Mouse (Mus musculus) ES-CJ7 (cell line): Measurements from ENCODE around the gene Dalrd3.
A peak's percentile ranks its signal among the peaks of the same experiment; 100 is the strongest.
"Not testable (repeated sequence)": the region's sequence is repeated elsewhere in the genome, so short reads cannot be mapped to it uniquely, and the experiment has no call there.

ENCODE experiments used
- DNase-seq: peaks from one replicate; pipeline ENCODE4 v3.0.0; 2011; ENCODE audit warnings: low read depth, low spot score

Gene Dalrd3

DNA sequence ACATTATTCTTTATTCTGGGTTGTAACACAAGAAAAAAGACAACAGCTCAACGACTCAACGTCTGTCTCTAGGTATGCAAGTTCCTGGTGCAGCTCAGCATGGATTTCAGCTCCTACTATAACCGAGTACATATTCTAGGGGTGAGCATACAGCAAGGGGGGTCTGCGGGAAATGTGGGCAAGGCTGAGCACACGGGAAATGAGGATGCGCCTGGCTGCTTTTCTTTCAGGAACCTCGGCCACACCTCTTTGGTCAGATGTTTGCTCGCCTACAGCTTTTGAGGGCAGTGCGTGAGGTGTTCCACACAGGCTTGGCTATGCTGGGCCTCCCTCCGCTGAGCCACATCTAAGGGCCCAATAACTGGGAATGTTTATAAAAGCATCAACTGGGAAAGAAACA lies 2.6 kb downstream of the Dalrd3 start:
- DNase-seq: no peak

DNA sequence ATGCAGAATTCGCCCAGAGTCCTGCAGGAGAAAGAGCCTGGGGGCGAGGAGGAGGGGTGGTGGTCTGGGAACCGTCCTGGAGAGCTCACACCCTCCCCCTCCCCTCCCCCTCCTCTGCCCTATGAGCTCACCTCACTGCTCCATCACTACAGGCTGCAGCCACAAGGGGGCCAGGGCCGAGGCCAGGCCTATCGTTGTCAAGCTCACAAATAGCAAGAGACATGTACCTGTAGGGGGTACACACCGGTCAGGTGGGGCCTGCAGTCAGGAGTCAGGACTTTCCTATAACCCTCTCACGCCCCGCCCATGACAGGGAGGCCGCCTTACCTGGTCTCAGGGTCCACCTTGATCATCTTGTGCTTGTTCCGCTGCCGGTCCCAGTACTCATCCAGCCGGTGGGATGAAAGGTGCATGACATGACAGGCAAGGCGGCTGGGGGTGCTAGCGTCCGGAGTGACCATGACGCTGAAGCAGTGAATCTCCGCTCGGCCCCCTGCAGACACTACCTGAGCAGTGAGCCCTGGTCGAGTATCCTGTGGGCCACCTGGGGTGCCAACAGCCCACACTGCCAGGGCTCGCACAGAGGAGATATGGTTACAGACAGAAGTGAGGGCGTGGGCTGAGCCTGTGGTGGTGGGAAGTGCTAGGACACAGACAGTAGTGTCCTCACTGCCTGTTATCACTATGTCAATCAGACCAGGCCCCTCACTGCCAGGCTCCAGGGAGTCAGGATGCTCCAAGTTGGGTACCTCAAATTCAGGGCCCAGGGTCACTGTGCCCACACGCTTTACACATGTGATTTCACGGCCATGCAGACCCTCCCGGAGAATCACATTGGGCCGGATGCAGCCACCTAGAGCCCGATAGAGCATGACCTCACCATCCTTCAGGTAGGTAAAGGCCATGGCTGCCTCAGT lies 4.3 kb downstream of the Dalrd3 start:
- DNase-seq: peak; percentile 90

DNA sequence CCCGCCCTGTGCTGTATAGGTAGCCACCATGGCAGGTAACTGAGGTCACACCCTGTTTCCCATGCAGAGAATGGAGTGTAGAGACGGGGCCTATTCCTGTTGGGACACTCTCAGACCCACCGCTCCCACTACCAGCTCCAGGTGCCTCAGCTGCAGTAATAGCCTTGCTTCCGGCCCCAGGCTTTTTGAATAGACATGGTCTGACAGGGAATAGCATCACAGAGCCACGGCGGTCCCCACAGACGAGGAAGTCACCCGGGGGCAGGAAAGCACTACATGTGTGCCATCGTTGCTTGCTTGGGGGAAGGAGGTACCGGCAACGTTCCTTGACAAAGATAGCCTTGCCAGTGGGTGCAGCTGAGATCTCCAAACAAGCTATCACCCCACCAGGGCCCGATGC lies 5.2 kb downstream of the Dalrd3 start:
- DNase-seq: no peak

DNA sequence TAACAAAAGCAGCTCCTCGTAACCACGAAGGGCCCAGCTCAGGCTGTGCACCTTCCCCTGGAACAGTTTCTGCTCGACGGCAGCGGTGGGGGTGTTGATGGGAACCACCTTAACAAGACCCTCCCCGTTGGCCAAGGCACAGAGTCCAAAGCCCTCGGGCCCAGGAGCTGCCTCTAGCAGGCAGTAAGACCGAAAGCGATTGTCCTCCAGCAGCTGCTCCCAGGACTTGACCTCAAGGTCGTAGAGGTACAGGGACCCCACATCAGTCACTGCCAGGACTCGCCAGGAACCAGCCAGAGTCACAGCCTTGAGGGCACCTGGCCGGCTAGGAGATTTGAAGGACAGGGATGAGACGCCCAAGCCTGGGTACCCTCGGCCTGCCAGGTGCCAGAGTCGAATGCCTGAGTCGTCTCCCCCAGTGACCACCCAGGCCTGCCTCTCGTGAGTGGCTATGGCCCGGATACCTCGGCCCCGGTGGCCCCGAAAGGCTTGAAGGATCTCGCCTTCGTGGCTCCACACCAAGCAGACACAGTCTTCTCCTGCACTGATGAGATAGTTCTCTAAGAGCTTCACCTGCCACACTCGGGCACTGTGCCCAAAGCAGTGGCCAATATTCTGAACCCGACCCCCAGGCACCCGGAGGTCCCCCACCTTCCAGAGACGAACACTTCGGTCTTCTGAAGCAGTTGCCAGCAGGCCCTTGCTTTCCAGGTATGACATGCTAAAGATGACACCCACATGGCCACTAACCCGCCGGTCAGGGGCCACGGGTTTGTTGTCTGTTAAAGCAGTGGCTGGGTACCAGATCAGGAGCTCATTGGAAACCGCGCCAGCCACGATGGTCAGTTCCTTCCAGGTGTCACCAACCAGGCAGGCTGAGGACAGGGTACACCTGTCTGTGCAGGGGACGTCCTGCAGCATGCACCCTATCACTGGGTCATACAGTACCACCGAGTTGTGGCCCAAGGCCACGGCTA lies 5.9 kb downstream of the Dalrd3 start:
- DNase-seq: no peak

DNA sequence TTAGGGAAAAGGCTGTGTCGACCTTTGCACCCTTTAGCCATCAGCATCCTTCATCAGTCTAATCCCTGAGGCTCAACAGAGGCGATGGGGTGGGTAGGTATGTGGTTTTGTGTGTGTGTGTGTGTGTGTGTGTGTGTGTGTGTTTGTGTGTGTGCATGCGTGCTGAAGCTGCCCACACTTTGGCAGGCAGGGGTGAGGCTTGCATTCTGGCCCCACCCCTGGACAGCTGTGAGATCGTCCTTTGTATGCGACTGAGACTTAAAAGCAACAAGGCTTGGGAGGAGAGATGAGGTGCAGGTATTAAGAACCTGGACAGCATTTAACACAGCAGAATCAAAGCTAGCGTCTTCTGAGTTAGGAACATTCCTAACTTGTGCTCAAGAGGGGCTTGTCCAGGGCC lies 7.3 kb downstream of the Dalrd3 start:
- no peak for DNase-seq

DNA sequence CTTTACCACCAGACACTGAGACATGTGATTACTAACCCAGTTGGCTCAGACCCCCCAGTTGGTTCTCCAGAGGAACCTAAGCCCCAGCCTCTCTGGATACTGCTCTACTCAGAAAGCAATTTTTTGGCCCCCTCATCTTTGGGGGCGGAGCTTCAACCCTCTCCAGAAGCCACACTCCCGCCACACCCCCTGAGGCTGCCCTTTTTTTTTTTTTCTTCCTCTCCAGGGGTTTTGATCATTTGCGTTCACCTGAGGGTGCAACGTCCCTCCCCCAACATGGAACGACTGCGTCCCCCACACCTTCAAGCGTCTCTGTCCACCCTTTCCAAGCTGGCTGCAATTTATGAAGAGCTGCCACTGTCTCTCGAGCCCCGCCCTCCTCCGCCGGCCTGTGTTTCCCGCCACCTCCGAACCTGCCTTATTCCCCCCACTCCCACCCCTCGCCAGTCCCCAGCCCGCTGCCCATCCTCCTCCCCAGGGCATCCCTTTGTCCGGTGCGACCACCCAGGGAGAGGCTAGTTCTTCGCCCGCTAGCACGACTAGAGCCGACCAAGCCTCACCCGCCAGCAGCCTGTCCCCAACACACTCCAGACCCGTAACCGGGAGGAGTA lies 8.4 kb downstream of the Dalrd3 start:
- DNase-seq: no peak

DNA sequence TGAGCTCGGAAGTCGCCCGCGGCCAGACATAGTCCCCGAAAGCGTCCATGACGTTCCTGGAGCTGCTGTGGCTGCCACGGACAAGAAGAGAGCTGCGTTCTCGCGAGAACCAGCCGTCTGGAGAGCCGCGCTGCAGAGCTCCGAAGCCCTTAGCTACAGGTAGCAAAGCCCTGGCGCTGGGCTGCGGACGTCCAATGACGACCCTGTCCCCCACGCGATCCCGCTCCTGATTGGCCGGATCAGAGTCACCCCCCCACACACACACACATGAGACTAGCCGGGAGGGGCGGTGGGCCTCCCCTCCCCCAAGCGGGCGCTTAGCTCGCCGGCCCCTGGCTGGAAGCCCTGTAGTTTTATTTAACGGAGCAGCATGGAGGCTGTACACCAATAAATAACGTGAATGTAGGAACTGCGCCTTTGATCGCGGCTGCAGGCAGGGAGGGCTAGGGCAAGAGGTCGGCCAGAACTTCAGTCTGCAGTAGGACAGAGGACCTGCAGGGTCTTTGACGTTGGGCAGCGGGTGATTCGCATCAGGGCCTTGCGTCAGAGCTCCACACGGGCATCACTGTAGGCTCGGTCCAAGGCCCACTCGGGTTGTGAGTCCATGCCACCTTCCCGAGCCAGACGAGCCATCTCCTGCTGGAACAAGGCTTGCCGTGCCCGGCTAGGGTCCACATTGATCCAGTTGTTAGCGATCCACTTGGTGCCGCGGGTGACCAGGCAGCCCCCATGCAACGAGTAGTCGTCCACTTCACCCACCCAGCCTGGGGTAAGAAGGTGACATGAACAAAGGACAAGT lies 9.1 kb downstream of the Dalrd3 start, which contains the start of gene Wdr6:
Wdr6 (minus strand) TSS at position 195 of the 799 bp plus-strand sequence.
- DNase-seq: peak; percentile 98

DNA sequence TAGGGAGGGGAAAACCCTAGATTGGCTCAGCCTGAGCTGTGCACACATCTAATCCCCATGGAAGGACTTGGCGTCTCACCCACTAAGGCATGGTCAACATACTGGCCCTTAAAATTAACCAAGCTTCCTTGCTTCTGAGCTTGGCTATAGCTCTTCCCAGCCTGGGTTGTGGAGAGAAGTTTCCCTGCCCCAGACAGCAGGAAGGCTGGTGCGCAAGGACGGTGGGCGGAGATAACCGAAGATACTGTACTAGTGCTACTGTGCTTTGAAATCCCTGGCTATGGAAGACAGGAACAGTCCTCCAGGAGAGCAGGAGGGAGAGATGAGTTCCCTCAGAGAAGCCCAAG lies 9.6 kb downstream of the Dalrd3 start:
- no peak for DNase-seq

DNA sequence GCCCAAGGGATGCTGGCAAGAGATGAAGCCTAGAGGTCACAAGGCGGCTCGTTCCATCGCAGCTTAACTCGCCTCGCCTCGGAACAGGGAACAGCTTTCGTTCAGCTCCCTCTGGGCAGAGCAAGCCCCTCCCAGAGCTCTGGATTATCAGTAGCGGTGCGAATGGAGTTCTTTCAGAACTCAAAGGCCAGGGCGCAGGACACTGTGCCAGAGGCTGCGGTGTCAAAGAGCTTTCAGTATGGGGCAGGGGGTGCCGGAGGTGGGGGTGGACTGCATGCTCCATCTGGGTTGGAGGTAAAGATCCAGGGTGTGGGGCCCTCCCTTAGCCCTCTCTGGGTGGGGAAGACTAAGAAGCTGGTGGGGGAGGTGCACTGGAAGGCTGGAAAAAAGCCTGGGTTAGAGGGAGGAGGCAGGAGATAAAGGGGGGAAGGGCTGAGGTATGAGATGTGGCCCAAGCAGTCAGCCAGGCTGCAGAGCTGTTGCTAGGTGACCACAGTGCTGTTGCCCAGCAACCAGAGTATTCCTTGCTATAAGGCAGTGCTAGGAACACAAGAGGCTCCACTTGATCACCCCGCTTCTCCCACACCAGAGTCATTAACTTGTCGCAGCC lies 18.0 kb downstream of the Dalrd3 start:
- DNase-seq: peak; percentile 99

DNA sequence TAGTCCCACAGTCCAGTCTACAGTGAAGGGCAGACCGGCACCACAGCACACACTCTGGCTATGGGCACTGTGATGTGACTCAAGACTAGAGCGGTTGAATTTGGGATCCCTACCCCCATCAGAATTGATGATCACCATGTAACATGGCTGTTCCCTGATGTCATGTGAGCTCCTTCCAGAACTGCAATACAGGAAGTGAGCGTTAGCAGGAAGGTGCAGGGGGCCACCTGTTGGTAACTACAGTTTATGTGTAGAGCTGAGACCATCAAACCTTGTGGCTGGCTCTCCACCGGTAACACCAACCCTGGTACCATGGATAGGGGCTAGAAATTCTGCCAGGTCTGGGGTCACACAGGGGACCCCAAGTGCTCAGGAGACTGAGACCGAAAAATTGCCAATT lies 19.5 kb downstream of the Dalrd3 start:
- DNase-seq: peak; percentile 71

DNA sequence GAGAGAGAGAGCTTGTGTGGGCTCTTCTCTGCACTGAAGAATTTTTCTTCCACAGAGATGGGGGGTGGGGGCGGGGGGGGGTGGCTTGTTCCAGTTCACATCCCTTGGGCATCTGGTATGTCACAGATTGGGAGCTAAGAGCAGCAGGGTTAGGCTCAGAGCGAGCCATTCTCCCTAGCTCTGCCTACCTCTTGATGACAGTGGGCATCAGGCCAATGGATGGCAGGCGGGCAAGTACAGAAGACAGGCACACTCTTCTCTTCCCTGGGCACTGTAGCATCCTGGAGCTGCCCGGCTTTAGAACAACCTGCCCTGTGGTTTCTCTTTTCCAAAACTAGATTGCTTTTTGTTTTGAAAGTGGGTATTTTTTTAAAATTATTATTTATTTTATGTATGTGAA lies 21.8 kb downstream of the Dalrd3 start:
- DNase-seq: no peak

DNA sequence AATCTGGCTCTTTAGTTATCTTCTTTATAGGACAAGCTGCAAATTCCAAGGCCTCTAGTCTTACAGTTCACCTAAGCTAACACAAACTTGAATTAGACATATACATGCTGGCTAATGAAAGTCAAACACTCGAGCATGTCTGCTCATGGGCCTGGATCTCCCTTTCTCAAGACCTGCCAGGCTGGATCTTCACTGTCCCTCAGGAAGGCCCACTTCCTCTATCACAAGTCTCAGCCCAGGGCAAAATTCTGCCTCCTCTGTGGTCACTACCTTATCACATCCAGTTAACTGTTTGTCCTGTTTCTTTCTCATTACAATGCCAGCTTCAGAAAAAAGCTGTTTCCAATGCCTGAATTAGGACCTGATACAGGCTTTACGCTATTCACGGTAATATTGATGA lies 24.7 kb downstream of the Dalrd3 start:
- no peak for DNase-seq

DNA sequence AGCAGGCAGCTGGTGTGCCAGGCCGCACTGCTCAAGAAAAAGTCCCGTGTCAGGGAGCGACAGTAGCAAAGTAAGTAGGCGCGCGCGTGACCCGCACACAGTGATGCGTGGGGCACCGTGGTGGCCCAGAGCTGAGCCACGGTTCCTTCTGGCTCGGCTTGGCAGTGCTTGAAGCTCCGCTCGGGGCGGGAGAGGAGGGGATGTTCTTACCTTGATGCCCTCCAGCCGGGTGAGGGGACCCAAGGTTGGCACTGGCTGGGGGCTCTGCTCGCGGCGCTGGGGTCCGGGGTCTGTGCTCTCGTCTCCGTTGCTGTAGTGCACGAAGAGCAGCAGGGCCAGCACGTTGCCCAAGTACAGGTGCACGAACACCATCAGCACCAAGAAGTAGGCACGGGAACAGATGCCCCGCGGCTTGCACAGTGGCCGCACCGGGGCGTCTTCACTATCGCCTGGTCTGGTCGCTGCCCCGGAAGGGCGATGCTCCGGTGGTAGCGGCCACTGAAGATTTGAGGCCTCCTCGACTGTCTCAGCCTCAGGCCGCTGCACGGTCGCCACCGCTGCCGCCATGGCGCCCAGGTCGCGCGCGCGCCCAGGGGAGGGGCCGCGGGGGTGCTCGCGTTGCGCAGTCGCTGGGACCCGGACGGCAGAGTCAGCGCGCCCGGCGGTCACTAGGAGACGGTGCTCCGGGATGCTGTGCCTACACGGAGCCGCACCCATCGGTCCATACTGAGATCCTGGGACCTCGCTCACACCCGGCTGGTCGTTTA lies 27.5 kb downstream of the Dalrd3 start, which contains the start of gene P4htm:
P4htm (minus strand) TSS at position 670 of the 767 bp plus-strand sequence.
- peak; percentile 58 for DNase-seq

DNA sequence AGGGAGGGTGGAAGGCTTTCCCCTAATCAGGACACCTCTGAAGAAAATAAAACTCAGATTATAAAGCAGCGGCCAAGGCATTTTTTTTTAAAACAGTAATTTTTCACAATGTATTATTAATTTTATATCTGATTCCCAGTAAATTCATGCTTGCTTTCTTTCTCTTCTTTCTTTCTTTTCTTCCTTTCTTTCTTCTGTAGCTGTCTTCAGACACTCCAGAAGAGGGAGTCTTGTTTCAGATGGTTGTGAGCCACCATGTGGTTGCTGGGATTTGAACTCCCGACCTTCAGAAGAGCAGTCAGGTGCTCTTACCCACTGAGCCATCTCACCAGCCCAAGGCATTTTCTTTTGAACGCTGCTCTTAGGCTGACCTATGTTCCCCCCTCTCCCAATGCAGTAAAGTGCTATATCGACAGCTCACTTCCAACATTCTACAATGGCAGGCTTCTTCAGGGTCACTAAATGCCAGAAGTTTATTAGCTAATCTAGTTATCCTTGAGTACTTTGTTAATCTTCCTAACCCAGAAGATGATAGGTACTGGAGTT lies 29.4 kb downstream of the Dalrd3 start:
- no peak for DNase-seq

DNA sequence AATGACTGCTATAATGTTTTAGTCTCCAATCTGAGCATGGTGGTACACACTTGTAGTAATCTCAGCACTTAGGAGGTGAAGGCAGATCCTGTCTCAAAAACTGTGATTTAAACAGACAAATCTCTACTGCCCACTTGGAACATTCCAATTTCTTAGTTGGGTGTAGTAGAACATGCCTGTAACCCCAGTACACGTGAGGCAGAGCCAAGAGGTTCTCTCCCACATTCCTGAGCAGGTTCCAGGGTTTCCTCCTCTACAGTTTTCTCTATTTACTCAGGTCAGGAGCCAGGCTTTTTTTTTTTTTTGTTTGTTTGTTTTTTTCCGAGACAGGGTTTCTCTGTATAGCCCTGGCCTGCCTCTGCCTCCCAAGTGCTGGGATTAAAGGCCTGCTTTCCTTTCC lies 30.3 kb downstream of the Dalrd3 start:
- DNase-seq: no peak

DNA sequence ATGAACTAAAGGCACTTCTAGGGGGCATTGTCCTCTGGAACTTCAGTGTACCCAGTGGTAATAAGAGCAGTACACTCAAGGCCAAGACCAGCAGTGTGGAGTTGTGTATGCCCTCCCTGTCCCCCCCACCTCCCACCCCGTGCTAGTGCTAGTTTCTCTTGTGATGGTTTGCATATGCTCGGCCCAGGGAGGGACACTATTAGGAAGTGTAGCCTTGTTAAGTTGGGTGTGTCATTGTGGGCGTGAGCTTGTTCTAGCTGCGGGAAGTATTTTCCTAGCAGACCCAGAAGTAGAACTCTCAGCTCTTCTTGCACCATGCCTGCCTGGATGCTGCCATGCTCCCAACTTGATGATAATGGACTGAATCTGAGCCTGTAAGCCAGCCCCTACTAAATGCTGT lies 32.3 kb downstream of the Dalrd3 start:
- DNase-seq: no peak

DNA sequence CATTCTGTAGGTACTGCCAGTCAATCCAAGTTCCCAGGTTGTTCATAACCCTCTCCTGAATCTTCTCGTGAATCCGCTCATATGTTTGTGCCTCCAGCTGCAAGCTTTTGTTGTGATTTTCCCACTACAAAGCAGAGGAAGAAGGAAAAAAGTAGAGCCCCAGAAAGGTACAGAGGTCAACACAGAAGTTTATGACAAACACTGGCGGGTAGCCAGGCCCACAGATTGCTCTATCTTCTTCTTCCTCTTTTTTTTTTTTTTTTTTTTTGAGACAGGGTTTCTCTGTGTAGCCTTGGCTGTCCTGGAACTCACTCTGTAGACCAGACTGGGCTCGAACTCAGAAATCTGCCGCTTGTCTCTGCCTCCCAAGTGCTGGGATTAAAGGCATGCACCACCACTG lies 38.2 kb downstream of the Dalrd3 start:
- DNase-seq: not testable (repeated sequence)

DNA sequence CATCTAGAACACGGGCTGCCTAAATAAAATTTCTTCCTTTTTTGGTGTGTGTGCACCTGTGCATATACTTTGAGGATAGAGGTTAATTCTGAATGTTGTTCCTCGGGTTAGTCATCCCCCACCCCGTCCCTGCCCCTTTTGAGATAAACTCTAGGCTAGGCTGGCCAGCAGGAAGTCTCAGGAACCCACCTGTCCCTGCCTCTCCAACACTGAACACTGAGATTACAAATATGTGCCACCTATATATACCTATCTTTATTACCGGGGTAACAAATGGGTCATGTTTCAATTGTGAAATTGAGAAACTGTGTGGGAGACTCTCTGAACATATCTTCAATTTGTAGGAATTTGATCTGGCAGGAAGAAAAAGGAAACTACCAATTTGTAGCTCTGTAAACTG lies 39.2 kb downstream of the Dalrd3 start:
- DNase-seq: no peak

DNA sequence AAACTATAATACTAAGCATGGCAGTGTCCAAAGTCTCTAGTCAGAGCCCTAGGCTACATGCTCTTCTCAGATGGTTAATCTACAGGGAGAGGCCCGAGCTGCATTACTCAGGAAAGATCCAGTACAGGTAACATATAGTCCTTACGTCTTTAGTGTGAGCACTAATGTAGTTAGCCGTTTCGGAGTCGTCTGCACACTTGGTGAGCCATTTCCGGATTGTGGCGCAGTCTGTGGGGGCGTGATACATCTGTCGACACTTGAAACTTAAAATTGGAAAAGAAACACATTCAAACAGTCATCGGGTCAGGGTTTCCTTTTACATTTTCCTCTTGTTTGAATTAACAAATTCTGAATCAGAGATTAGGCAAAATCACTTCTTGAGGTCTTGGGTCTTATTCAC lies 41.8 kb downstream of the Dalrd3 start:
- no peak for DNase-seq

DNA sequence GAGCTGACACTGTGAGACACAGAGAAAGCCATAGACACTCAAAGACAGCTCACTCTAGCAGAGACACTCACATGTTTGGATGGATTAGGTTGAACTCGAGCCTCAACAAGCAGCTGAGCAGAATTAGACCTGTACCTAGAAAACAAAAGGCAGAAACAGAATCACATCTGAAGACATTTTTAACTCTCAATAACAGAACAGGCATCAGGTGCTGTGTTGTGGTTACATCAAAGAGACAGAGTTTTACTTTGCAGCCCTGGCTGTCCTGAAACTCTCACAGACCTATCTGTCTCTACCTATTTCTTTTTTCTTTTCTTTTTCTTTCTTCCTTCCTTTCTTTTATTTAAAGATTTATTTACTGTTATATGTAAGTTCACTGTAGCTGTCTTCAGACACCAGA lies 47.6 kb downstream of the Dalrd3 start:
- DNase-seq: no peak
